Mouse (Mus musculus) liver, postnatal 0 days (tissue): ENCODE results near the gene Otud4.

Experiments
- CTCF ChIP-seq: sonication (generic); IDR thresholded peaks from 2 replicates; pipeline ENCODE4 v1.5.1; 2016; ENCODE audit warnings: antibody characterized with exemption, low read depth
- EP300 ChIP-seq: IDR thresholded peaks from 2 replicates; pipeline ENCODE4 v1.6.1; 2016; ENCODE audit warnings: antibody characterized with exemption, low read depth, mild to moderate bottlenecking

GRCm38 (mm10) chr8:79635491-79635890 is 3.9 kb upstream of the Otud4 start:
- no peak for TF ChIP-seq CTCF
- TF ChIP-seq EP300: no peak
